Mouse (Mus musculus) intestine, embryonic 16.5 days (tissue): ENCODE results near the gene Parp4. TPM values are rescaled to one million over a fixed set of nuclear protein-coding genes. Genes with fewer than 3 reads are reported as not detected.

ENCODE experiments used
- ATAC-seq: fragments of 200-750 bp; cut with Nextera tagmentation; 2 replicates; pipeline ENCODE4 v1.8.0; 2017; ENCODE audit warnings: moderate TSS enrichment, moderate library complexity
- H3K27ac ChIP-seq: fragments of 300-500 bp; sonication (generic); 2 replicates; pipeline ENCODE4 v1.5.1; 2014; ENCODE audit warnings: mild to moderate bottlenecking, low read length
- H3K27me3 ChIP-seq: fragments of 300-500 bp; sonication (generic); replicated peaks from 2 replicates; pipeline ENCODE4 v1.6.1; 2014; ENCODE audit warnings: low read length, control low read depth, mixed read lengths; ENCODE audit not compliant: control insufficient read depth, insufficient read depth
- H3K36me3 ChIP-seq: fragments of 300-500 bp; sonication (generic); 2 replicates; pipeline ENCODE4 v1.6.1; 2014; ENCODE audit warnings: low read length, control low read depth; ENCODE audit not compliant: control insufficient read depth, insufficient read depth
- H3K4me1 ChIP-seq: fragments of 300-500 bp; sonication (generic); 2 replicates; pipeline ENCODE4 v1.6.1; 2014; ENCODE audit warnings: low read length, control low read depth, mixed read lengths; ENCODE audit not compliant: control insufficient read depth, insufficient read depth
- H3K4me2 ChIP-seq: fragments of 300-500 bp; sonication (generic); 2 replicates; pipeline ENCODE4 v1.6.1; 2014; ENCODE audit warnings: low read depth, low read length, control low read depth
- H3K4me3 ChIP-seq: fragments of 300-500 bp; sonication (generic); 2 replicates; pipeline ENCODE4 v1.5.1; 2014; ENCODE audit warnings: mild to moderate bottlenecking, low read length
- H3K9ac ChIP-seq: fragments of 300-500 bp; sonication (generic); 2 replicates; pipeline ENCODE4 v1.6.1; 2014; ENCODE audit warnings: low read depth, low read length
- H3K9me3 ChIP-seq: fragments of 300-500 bp; sonication (generic); 2 replicates; pipeline ENCODE4 v1.6.1; 2016; ENCODE audit warnings: low read length, control low read depth; ENCODE audit not compliant: control insufficient read depth
- WGBS: fragments of 180-500 bp; shearing (Covaris S2); extraction: QIAGEN DNeasy Blood & Tissue Kit; methylation state at CpG from one replicate; pipeline ENCODE4 v1.1.7; 2014; 5-methylcytosine and 5-hydroxymethylcytosine counted together
- polyA plus RNA-seq: library from polyadenylated mRNA; unstranded; fragments of >200 nt; fragmentation: Nextera tagmentation; extraction: Ambion mirVana; gene quantifications from 2 replicates; pipeline ENCODE4 v1.2.1, GENCODE M21; 2015

Parp4 gene
- polyA plus RNA-seq, 1 experiment from 2014 or later = 4.1 TPM

DNA sequence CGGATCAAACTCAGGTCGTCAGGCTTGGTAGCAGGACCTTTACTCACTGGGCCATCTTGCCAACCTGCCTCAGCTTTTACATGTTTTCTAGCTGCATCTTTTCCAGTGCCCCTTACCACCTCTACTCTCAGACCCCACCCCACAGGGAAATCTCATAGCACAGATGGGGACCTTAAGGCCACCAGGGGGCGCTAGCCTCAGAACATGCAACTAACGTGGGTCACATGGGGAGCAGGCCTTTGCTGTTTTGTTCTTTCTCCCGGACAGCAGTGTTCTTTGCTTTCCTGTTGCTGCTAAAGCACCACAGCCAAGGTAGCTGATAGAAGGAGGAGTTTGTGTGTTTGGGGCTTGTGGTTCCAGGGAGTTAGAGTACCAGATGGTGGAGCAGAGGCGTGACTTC is 23.3 kb downstream of the Parp4 start:
- H3K4me2 ChIP-seq = no peak overlapping the region
- no peak overlapping the region for H3K27ac ChIP-seq
- H3K4me3 ChIP-seq = no peak overlapping the region
- H3K4me1 ChIP-seq = no peaks in the 10 kb centered on the region
- H3K36me3 ChIP-seq = peaks cover 2% of the 10 kb centered on the region; the same call in 1 of the 2 replicates
- H3K9me3 ChIP-seq = no peaks in the 10 kb centered on the region
- ATAC-seq = no peak
- no peak overlapping the region for H3K9ac ChIP-seq
- 48% methylated on average over 6 of the region's 6 CpGs for WGBS
- no peaks in the 10 kb centered on the region for H3K27me3 ChIP-seq

GRCm38 (mm10) chr14:56602069-56602468 is 26.6 kb downstream of the Parp4 start:
- no peak for ATAC-seq
- Histone ChIP-seq H3K4me3 (no peak overlapping the region), H3K27ac (no peak overlapping the region), H3K4me1 (no peaks in the 10 kb centered on the region), H3K9me3 (no peaks in the 10 kb centered on the region), H3K9ac (no peak overlapping the region), H3K27me3 (no peaks in the 10 kb centered on the region), H3K4me2 (no peak overlapping the region), H3K36me3 (peaks cover 2% of the 10 kb centered on the region; the same call in 1 of the 2 replicates)
- 73% methylated on average over 9 of the region's 9 CpGs for WGBS

DNA sequence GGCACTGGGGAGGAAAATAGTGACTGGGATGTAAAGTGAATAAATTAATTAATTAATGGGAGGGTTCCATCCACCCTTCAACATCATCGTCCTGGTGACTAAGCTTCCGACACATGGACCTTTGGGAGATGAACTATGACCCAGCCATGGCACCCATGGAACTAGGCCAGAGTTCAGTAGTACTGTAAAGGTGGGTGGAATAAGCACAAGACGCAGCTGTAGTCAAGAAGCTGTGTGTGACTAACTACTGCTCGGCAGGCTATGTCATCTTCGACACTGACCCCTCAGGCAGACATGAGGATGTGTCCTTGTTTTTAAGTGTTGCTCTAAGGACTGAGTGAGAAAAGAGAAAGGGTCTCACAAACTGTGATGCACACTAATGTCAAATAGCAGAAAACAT is 29.0 kb downstream of the Parp4 start:
- Histone ChIP-seq H3K27me3 (no peaks in the 10 kb centered on the region), H3K9ac (no peak overlapping the region), H3K4me2 (no peak overlapping the region), H3K4me1 (no peaks in the 10 kb centered on the region), H3K9me3 (no peaks in the 10 kb centered on the region), H3K27ac (no peak overlapping the region), H3K4me3 (no peak overlapping the region), H3K36me3 (no peaks in the 10 kb centered on the region)
- peak; percentile 23; the same call in 1 of the 2 replicates for ATAC-seq
- WGBS = 88% methylated on average over 5 of the region's 5 CpGs

- no peak overlapping the region for H3K4me3 ChIP-seq
- H3K4me1 ChIP-seq = no peaks in the 10 kb centered on the region
- WGBS = 69% methylated on average over 4 of the region's 4 CpGs
- H3K27ac ChIP-seq = no peak overlapping the region
- no peaks in the 10 kb centered on the region for H3K27me3 ChIP-seq
- no peak overlapping the region for H3K9ac ChIP-seq
- peak; percentile 77 for ATAC-seq
- H3K36me3 ChIP-seq = no peaks in the 10 kb centered on the region
- no peak overlapping the region for H3K4me2 ChIP-seq
- H3K9me3 ChIP-seq = no peaks in the 10 kb centered on the region
Measured at GRCm38 (mm10) chr14:56605136-56605535, 29.7 kb downstream of the Parp4 start.

DNA sequence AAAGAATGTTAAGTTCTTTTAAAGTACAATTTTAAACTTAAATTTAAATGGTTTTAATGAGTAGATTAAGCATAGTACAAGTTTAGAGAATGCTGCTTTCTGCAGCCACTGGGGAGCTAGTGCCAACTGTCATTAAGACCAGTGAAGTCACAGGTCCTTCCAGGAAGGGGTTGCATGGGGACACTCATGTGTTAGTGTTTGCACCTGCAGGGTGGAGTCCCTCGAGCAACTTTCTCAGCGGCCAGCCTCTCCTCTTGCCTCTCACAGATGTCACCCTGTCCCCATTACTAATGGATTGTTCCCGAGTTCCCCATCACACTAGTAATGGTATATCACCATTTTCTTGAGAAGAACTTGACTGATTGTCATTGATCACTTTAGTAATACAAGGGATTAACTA is 37.8 kb downstream of the Parp4 start:
- Histone ChIP-seq H3K27ac (no peak overlapping the region), H3K36me3 (peaks cover 4% of the 10 kb centered on the region; the same call in 1 of the 2 replicates), H3K27me3 (no peaks in the 10 kb centered on the region), H3K4me2 (no peak overlapping the region), H3K9ac (no peak overlapping the region), H3K4me1 (no peaks in the 10 kb centered on the region), H3K9me3 (no peaks in the 10 kb centered on the region), H3K4me3 (no peak overlapping the region)
- ATAC-seq = no peak
- 87% methylated on average over 3 of the region's 3 CpGs for WGBS

DNA sequence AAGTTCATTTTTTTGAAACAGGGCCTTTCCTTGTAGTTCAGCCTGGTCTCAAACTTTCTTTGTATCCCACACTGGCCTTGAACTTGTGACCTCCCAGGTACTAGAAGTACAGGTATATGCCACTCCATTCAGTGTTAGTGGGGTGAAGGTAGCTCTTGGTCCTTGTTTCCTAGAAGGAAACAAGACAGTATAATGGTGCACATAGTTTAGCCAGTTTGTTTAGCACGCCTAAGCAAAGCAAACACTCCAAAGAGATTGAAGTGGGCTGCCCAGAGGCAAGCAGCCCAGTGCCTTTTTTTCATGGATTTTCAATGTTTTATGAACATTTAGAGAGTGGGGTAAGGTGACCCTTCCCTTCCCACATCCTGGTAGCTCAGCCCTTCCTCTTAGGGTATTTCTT is 42.1 kb downstream of the Parp4 start:
- Histone ChIP-seq H3K4me1 (no peaks in the 10 kb centered on the region), H3K9me3 (no peaks in the 10 kb centered on the region), H3K27me3 (no peaks in the 10 kb centered on the region), H3K4me2 (no peak overlapping the region), H3K27ac (no peak overlapping the region), H3K4me3 (no peak overlapping the region), H3K9ac (no peak overlapping the region), H3K36me3 (peaks cover 4% of the 10 kb centered on the region; the same call in 1 of the 2 replicates)
- ATAC-seq = no peak
- WGBS = 76% methylated on average over 1 of the region's 1 CpGs

DNA sequence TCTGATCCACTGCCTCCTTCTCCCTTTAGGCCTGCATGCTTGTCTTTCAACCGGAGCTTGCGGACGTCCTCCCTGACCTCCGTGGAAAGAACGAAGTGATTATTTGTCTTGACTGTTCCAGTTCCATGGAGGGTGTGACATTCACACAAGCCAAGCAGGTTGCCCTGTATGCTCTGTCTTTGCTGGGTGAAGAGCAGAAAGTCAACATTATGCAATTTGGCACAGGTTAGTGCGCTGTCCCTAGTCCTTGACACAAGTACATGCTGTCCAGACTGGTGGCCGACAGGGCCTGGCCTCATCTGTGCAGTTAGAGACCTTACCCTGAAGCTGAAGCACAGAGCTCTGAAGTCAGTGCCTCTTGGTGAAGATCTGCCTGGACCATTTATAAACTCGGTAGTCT is 45.0 kb downstream of the Parp4 start:
- no peaks in the 10 kb centered on the region for H3K4me1 ChIP-seq
- no peaks in the 10 kb centered on the region for H3K9me3 ChIP-seq
- H3K36me3 ChIP-seq = no peaks in the 10 kb centered on the region
- H3K9ac ChIP-seq = no peak overlapping the region
- H3K4me2 ChIP-seq = no peak overlapping the region
- H3K4me3 ChIP-seq = no peak overlapping the region
- no peaks in the 10 kb centered on the region for H3K27me3 ChIP-seq
- no peak for ATAC-seq
- WGBS = 87% methylated on average over 8 of the region's 8 CpGs
- H3K27ac ChIP-seq = no peak overlapping the region

- Histone ChIP-seq H3K36me3 (no peaks in the 10 kb centered on the region), H3K4me2 (no peak overlapping the region), H3K4me3 (no peak overlapping the region), H3K4me1 (no peaks in the 10 kb centered on the region), H3K9me3 (no peaks in the 10 kb centered on the region), H3K27ac (no peak overlapping the region), H3K9ac (no peak overlapping the region), H3K27me3 (no peaks in the 10 kb centered on the region)
- ATAC-seq = peak; percentile 74; the same call in 1 of the 2 replicates
- WGBS = 58% methylated on average over 4 of the region's 4 CpGs
Measured at GRCm38 (mm10) chr14:56626202-56626601, 50.8 kb downstream of the Parp4 start.

GRCm38 (mm10) chr14:56628336-56628735 is 52.9 kb downstream of the Parp4 start:
- H3K4me3 ChIP-seq = no peak overlapping the region
- no peaks in the 10 kb centered on the region for H3K27me3 ChIP-seq
- no peak overlapping the region for H3K4me2 ChIP-seq
- H3K9me3 ChIP-seq = no peaks in the 10 kb centered on the region
- no peaks in the 10 kb centered on the region for H3K4me1 ChIP-seq
- no peak for ATAC-seq
- 90% methylated on average over 3 of the region's 3 CpGs for WGBS
- no peaks in the 10 kb centered on the region for H3K36me3 ChIP-seq
- H3K27ac ChIP-seq = no peak overlapping the region
- no peak overlapping the region for H3K9ac ChIP-seq

GRCm38 (mm10) chr14:56631109-56631508 is 55.7 kb downstream of the Parp4 start:
- H3K27ac ChIP-seq = no peak overlapping the region
- H3K36me3 ChIP-seq = no peaks in the 10 kb centered on the region
- H3K9ac ChIP-seq = no peak overlapping the region
- no peaks in the 10 kb centered on the region for H3K9me3 ChIP-seq
- H3K4me1 ChIP-seq = no peaks in the 10 kb centered on the region
- WGBS = 87% methylated on average over 2 of the region's 2 CpGs
- no peak overlapping the region for H3K4me3 ChIP-seq
- no peak for ATAC-seq
- H3K27me3 ChIP-seq = no peaks in the 10 kb centered on the region
- no peak overlapping the region for H3K4me2 ChIP-seq
